Mouse (Mus musculus) E14TG2a.4 (cell line): ENCODE results near the gene Sdhaf1.
A peak's percentile ranks its signal among the peaks of the same experiment; 100 is the strongest.

Experiments
- H3K27me3 ChIP-seq: 2 replicates; pipeline ENCODE4 v1.6.1; 2014; ENCODE audit warnings: low read length, control low read depth; ENCODE audit not compliant: insufficient read depth
- H3K36me3 ChIP-seq: 2 replicates; pipeline ENCODE4 v1.6.1; 2014; ENCODE audit warnings: low read length, control low read depth; ENCODE audit not compliant: insufficient read depth
- H3K4me1 ChIP-seq: replicated peaks from 2 replicates; pipeline ENCODE4 v1.6.1; 2014; ENCODE audit warnings: low read depth, low read length, control low read depth
- H3K4me3 ChIP-seq: replicated peaks from 2 replicates; pipeline ENCODE4 v1.5.1; 2014; ENCODE audit warnings: mild to moderate bottlenecking, low read length
- H3K9me3 ChIP-seq: 2 replicates; pipeline ENCODE4 v1.6.1; 2014; ENCODE audit warnings: low read length, control low read depth
- CTCF ChIP-seq: conservative IDR thresholded peaks from 2 replicates; pipeline ENCODE4 v1.5.1; 2014; ENCODE audit warnings: low read length
- NANOG ChIP-seq: IDR thresholded peaks from 2 replicates; pipeline ENCODE4 v1.6.1; 2014; ENCODE audit warnings: borderline replicate concordance, low read length, mixed read lengths
- POU5F1 ChIP-seq: IDR thresholded peaks from 2 replicates; pipeline ENCODE4 v1.6.1; 2014; ENCODE audit warnings: low read length, borderline replicate concordance

The Sdhaf1 gene

DNA sequence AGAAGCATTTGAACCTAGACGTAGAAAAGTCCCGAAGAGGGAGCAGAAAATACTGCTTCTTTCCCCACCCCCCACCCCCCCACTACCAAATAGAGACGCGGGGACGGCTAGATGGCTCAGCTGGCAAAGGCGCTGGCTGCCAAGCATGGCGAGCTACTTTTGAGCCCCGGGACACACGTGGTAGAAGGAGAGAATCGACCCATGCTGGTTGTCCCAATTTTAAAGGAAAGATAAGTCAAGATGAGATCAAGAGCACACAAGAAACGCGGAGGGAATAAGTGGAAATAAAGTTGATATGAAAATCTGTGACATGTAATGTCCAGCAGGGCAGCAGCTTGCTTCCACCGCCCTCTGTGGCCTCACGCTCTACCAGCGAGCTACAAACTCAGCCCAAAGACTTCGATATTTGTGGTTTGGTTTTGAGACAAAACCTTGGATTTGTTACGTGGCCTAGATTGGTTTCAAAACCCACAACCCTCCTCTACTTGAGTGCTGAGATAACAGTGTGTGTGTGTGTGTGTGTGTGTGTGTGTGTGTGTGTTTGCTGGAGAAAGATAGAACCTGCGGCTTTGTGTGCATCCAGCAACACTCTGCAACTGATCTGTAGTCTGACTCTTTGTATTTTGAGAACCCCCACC lies 9.0 kb upstream of the Sdhaf1 start:
- Histone ChIP-seq H3K36me3 (no peaks in the 10 kb centered on the region), H3K9me3 (no peaks in the 10 kb centered on the region), H3K4me1 (peaks cover 20% of the 10 kb centered on the region), H3K4me3 (no peak overlapping the region), H3K27me3 (peaks cover 44% of the 10 kb centered on the region)
- no peak for TF ChIP-seq NANOG
- TF ChIP-seq POU5F1, result no peak
- TF ChIP-seq CTCF, result no peak

GRCm38 (mm10) chr7:30331887-30332286 lies 8.2 kb upstream of the Sdhaf1 start:
- Histone ChIP-seq H3K27me3 (peaks cover 46% of the 10 kb centered on the region), H3K4me1 (peaks cover 28% of the 10 kb centered on the region), H3K36me3 (no peaks in the 10 kb centered on the region), H3K4me3 (no peak overlapping the region; the same call in 1 of the 2 replicates), H3K9me3 (no peaks in the 10 kb centered on the region)
- TF ChIP-seq POU5F1, result no peak
- TF ChIP-seq CTCF, result peak; percentile 97

DNA sequence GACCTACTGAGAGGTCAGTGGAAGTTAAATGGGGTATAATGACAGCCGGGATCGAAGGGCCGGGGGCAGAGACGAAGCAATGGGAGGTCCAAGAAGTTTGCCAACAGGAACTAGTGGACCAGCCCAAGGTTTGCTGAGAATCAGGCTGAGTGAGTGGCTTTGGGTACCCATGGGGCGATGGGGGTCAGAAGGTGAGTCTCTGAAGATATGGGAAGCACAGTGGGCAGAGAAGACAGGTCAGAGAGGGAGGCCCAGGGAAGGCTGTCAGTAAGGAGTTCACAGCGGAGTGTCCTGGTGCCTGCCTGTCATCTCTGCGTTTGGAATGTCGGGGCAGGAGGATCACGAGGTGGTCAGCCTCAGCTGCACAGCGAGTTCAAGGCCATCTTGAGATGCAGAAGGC lies 4.7 kb upstream of the Sdhaf1 start:
- TF ChIP-seq NANOG (no peak), CTCF (no peak), POU5F1 (no peak)
- Histone ChIP-seq H3K4me3 (no peak overlapping the region), H3K36me3 (no peaks in the 10 kb centered on the region), H3K27me3 (peaks cover 17% of the 10 kb centered on the region), H3K4me1 (peaks cover 28% of the 10 kb centered on the region), H3K9me3 (no peaks in the 10 kb centered on the region)

GRCm38 (mm10) chr7:30327140-30327539 lies 3.4 kb upstream of the Sdhaf1 start:
- H3K36me3 ChIP-seq, result no peaks in the 10 kb centered on the region
- no peak overlapping the region; the same call in 1 of the 2 replicates for H3K4me3 ChIP-seq
- H3K4me1 ChIP-seq, result peaks cover 33% of the 10 kb centered on the region
- H3K27me3 ChIP-seq, result peaks cover 7% of the 10 kb centered on the region
- TF ChIP-seq CTCF (no peak), POU5F1 (no peak), NANOG (no peak)
- no peaks in the 10 kb centered on the region for H3K9me3 ChIP-seq

GRCm38 (mm10) chr7:30326427-30326826 lies 2.7 kb upstream of the Sdhaf1 start:
- peaks cover 7% of the 10 kb centered on the region; the same call in 1 of the 2 replicates for H3K27me3 ChIP-seq
- H3K4me3 ChIP-seq, result no peak overlapping the region
- no peak for TF ChIP-seq CTCF
- no peak for TF ChIP-seq NANOG
- no peak for TF ChIP-seq POU5F1
- no peaks in the 10 kb centered on the region for H3K9me3 ChIP-seq
- H3K36me3 ChIP-seq, result no peaks in the 10 kb centered on the region
- peaks cover 29% of the 10 kb centered on the region for H3K4me1 ChIP-seq

- peaks cover 10% of the 10 kb centered on the region for H3K36me3 ChIP-seq
- H3K27me3 ChIP-seq, result peaks cover 4% of the 10 kb centered on the region; the same call in 1 of the 2 replicates
- H3K4me1 ChIP-seq, result peaks cover 37% of the 10 kb centered on the region
- peak; percentile 84 for TF ChIP-seq CTCF
- TF ChIP-seq NANOG, result no peak
- H3K4me3 ChIP-seq, result no peak overlapping the region
- H3K9me3 ChIP-seq, result no peaks in the 10 kb centered on the region
Measured at GRCm38 (mm10) chr7:30325364-30325763, 1.7 kb upstream of the Sdhaf1 start.

GRCm38 (mm10) chr7:30324300-30324944 lies 727 bp upstream of the Sdhaf1 start:
- Histone ChIP-seq H3K4me3 (no peak overlapping the region), H3K4me1 (peaks cover 38% of the 10 kb centered on the region), H3K9me3 (no peaks in the 10 kb centered on the region), H3K36me3 (peaks cover 20% of the 10 kb centered on the region), H3K27me3 (peaks cover 4% of the 10 kb centered on the region; the same call in 1 of the 2 replicates)
- TF ChIP-seq POU5F1, result no peak

DNA sequence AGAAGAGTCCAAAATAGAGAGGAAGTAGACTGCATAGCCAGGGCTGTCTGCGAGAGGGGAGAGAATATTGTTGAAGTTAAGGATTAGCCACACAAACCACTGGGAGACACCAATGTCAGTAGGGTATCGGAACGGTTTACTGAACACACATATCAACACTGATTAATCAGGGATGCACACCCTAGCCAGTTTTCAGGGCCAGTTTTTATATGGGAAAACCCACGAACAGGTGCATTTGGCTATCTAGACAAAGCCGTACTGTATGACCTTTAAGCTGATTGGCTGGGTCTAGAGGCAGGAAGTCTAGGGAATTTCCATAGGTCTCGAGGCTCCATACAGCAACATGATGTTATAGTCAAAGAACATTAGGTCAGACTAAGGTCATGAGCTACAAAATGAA lies 830 bp downstream of the Sdhaf1 start:
- H3K36me3 ChIP-seq, result peaks cover 35% of the 10 kb centered on the region
- no peak for TF ChIP-seq POU5F1

GRCm38 (mm10) chr7:30322285-30322667 lies 1.4 kb downstream of the Sdhaf1 start:
- Histone ChIP-seq H3K36me3 (peaks cover 41% of the 10 kb centered on the region), H3K4me1 (peaks cover 47% of the 10 kb centered on the region), H3K4me3 (peak overlapping the region; percentile 94), H3K27me3 (0 out of 2 replicates have a peak, but pooled peaks cover 2% of the 10 kb centered on the region), H3K9me3 (no peaks in the 10 kb centered on the region)
- TF ChIP-seq NANOG (no peak), CTCF (no peak), POU5F1 (no peak)

More for the DNA sequence above, 830 bp downstream of the Sdhaf1 start:
- Histone ChIP-seq H3K9me3 (no peaks in the 10 kb centered on the region), H3K4me1 (peaks cover 44% of the 10 kb centered on the region), H3K27me3 (0 out of 2 replicates have a peak, but pooled peaks cover 4% of the 10 kb centered on the region), H3K4me3 (peak overlapping the region; percentile 94)
